Mouse (Mus musculus): ENCODE results near the gene Pax5.

Gene Pax5

GRCm38 (mm10) chr4:44597965-44598364 is 112.3 kb downstream of the Pax5 start:
- no peak for DNase-seq (ENCODE audit: low spot score)

- DNase-seq (ENCODE audit: low spot score), result no peak
Observed at GRCm38 (mm10) chr4:44593091-44593490, 117.2 kb downstream of the Pax5 start.

- no peak for DNase-seq (ENCODE audit: low spot score)
Observed at GRCm38 (mm10) chr4:44582687-44583086, 127.6 kb downstream of the Pax5 start.

GRCm38 (mm10) chr4:44578591-44578990 is 131.7 kb downstream of the Pax5 start:
- DNase-seq (ENCODE audit: low spot score), result no peak

- peak; percentile 17 for DNase-seq (ENCODE audit: low spot score)
Observed at GRCm38 (mm10) chr4:44577293-44577692, 133.0 kb downstream of the Pax5 start.

- no peak for DNase-seq (ENCODE audit: low spot score)
Observed at GRCm38 (mm10) chr4:44576786-44577185, 133.5 kb downstream of the Pax5 start.

- DNase-seq (ENCODE audit: low spot score), result no peak
Observed at GRCm38 (mm10) chr4:44573017-44573416, 137.3 kb downstream of the Pax5 start.

GRCm38 (mm10) chr4:44572373-44572772 is 137.9 kb downstream of the Pax5 start:
- DNase-seq (ENCODE audit: low spot score), result no peak

GRCm38 (mm10) chr4:44569138-44569537 is 141.1 kb downstream of the Pax5 start:
- peak; percentile 4 for DNase-seq (ENCODE audit: low spot score)

- DNase-seq (ENCODE audit: low spot score), result no peak
Observed at GRCm38 (mm10) chr4:44568666-44569065, 141.6 kb downstream of the Pax5 start.

GRCm38 (mm10) chr4:44566401-44566800 is 143.9 kb downstream of the Pax5 start:
- no peak for DNase-seq (ENCODE audit: low spot score)

GRCm38 (mm10) chr4:44565126-44566082 is 144.9 kb downstream of the Pax5 start:
- no peak for DNase-seq (ENCODE audit: low spot score)

GRCm38 (mm10) chr4:44564602-44565001 is 145.7 kb downstream of the Pax5 start:
- peak; percentile 43 for DNase-seq (ENCODE audit: low spot score)

GRCm38 (mm10) chr4:44560956-44561355 is 149.3 kb downstream of the Pax5 start:
- DNase-seq (ENCODE audit: low spot score), result no peak

GRCm38 (mm10) chr4:44558564-44558955 is 151.7 kb downstream of the Pax5 start:
- no peak for DNase-seq (ENCODE audit: low spot score)

- peak; percentile 2 for DNase-seq (ENCODE audit: low spot score)
Observed at GRCm38 (mm10) chr4:44557815-44558563, 152.3 kb downstream of the Pax5 start.

- no peak for DNase-seq (ENCODE audit: low spot score)
Observed at GRCm38 (mm10) chr4:44556586-44557281, 153.6 kb downstream of the Pax5 start.

- DNase-seq (ENCODE audit: low spot score), result no peak
Observed at GRCm38 (mm10) chr4:44555576-44555975, 154.7 kb downstream of the Pax5 start.

- no peak for DNase-seq (ENCODE audit: low spot score)
Observed at GRCm38 (mm10) chr4:44551470-44551869, 158.8 kb downstream of the Pax5 start.

- DNase-seq (ENCODE audit: low spot score), result no peak
Observed at GRCm38 (mm10) chr4:44549029-44549428, 161.3 kb downstream of the Pax5 start.

GRCm38 (mm10) chr4:44545669-44546068 is 164.6 kb downstream of the Pax5 start:
- no peak for DNase-seq (ENCODE audit: low spot score)

- DNase-seq (ENCODE audit: low spot score), result no peak
Observed at GRCm38 (mm10) chr4:44544495-44544894, 165.8 kb downstream of the Pax5 start.

All from lung, postnatal 25 days (tissue).